Mouse (Mus musculus) lung, embryonic 14.5 days (tissue): ENCODE measurements around the gene Ybx3. TPM values are rescaled to one million over a fixed set of nuclear protein-coding genes. Genes with fewer than 3 reads are reported as not detected.

Experiments used
- ATAC-seq: fragments of 200-750 bp; cut with Nextera tagmentation; 2 replicates; pipeline ENCODE4 v1.8.0; 2017; ENCODE audit warnings: mild to moderate bottlenecking, moderate TSS enrichment, moderate library complexity; ENCODE audit not compliant: insufficient read depth
- DNase-seq: peaks from one replicate; pipeline ENCODE4 v3.0.0-alpha.2; 2015
- H3K27ac ChIP-seq: fragments of 300-500 bp; sonication (generic); 2 replicates; pipeline ENCODE4 v1.5.1; 2014; ENCODE audit warnings: low read depth, mild to moderate bottlenecking, moderate library complexity
- H3K27me3 ChIP-seq: fragments of 300-500 bp; sonication (generic); 2 replicates; pipeline ENCODE4 v1.6.1; 2014; ENCODE audit warnings: low read length, control low read depth; ENCODE audit not compliant: insufficient read depth
- H3K36me3 ChIP-seq: fragments of 300-500 bp; sonication (generic); 2 replicates; pipeline ENCODE4 v1.6.1; 2014; ENCODE audit warnings: control low read depth; ENCODE audit not compliant: insufficient read depth
- H3K4me1 ChIP-seq: fragments of 300-500 bp; sonication (generic); 2 replicates; pipeline ENCODE4 v1.6.1; 2014; ENCODE audit warnings: antibody characterized with exemption, control low read depth; ENCODE audit not compliant: insufficient read depth
- H3K4me2 ChIP-seq: fragments of 300-500 bp; sonication (generic); 2 replicates; pipeline ENCODE4 v1.6.1; 2014; ENCODE audit warnings: mild to moderate bottlenecking
- H3K4me3 ChIP-seq: fragments of 300-500 bp; sonication (generic); 2 replicates; pipeline ENCODE4 v1.5.1; 2014; ENCODE audit warnings: low read depth, low read length
- H3K9ac ChIP-seq: fragments of 300-500 bp; sonication (generic); 2 replicates; pipeline ENCODE4 v1.6.1; 2014
- H3K9me3 ChIP-seq: fragments of 300-500 bp; sonication (generic); 2 replicates; pipeline ENCODE4 v1.6.1; 2016; ENCODE audit warnings: low read depth, low read length, control low read depth
- CTCF ChIP-seq: IDR thresholded peaks from 2 replicates; pipeline ENCODE4 v1.5.1; 2016; ENCODE audit warnings: antibody characterized with exemption, low read depth
- WGBS: fragments of 180-500 bp; shearing (Covaris S2); extraction: QIAGEN DNeasy Blood & Tissue Kit; methylation state at CpG from one replicate; pipeline ENCODE4 v1.1.7; 2014; 5-methylcytosine and 5-hydroxymethylcytosine counted together
- polyA plus RNA-seq: library from polyadenylated mRNA; unstranded; fragments of >200 nt; fragmentation: Nextera tagmentation; extraction: Ambion mirVana; gene quantifications from 2 replicates; pipeline ENCODE4 v1.2.1, GENCODE M21; 2014

Ybx3 gene
- polyA plus RNA-seq, 1 experiment from 2014 or later, result 65.1 TPM

DNA sequence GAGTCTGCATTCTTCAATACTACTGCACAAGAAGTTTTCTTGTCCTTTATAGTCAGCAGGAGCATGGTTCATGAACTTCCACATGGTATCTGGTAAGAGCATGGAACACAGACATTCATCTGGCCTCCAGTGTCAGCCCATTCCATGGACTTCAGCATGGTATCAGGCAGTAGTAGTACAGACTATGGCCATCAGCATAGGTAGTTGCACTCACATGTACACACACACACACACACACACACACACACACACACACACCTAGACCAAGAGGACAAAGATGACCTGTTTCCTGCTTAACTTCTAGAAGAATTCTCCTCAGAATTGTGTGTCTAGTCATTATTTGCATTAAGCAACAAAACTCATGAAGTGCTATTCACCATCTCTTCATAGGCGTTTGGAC, 49.5 kb downstream of the Ybx3 start:
- Histone ChIP-seq H3K4me3 (no peak overlapping the region), H3K27ac (no peak overlapping the region), H3K4me1 (no peaks in the 10 kb centered on the region), H3K9ac (no peak overlapping the region), H3K4me2 (no peak overlapping the region), H3K9me3 (no peaks in the 10 kb centered on the region), H3K27me3 (no peaks in the 10 kb centered on the region), H3K36me3 (no peaks in the 10 kb centered on the region)
- WGBS, result 54% methylated on average over 1 of the region's 1 CpGs
- no peak for TF ChIP-seq CTCF
- ATAC-seq (no peak), DNase-seq (no peak)

- H3K9ac ChIP-seq, result no peak overlapping the region
- no peak overlapping the region for H3K27ac ChIP-seq
- no peaks in the 10 kb centered on the region for H3K27me3 ChIP-seq
- ATAC-seq, result no peak
- TF ChIP-seq CTCF, result no peak
- no peak for DNase-seq
- no peak overlapping the region for H3K4me2 ChIP-seq
- 69% methylated on average over 2 of the region's 2 CpGs for WGBS
- no peak overlapping the region for H3K4me3 ChIP-seq
- H3K4me1 ChIP-seq, result no peaks in the 10 kb centered on the region
- no peaks in the 10 kb centered on the region for H3K9me3 ChIP-seq
- no peaks in the 10 kb centered on the region for H3K36me3 ChIP-seq
These were observed 61.2 kb downstream of the Ybx3 start for GRCm38 (mm10) chr6:131327076-131327475.

DNA sequence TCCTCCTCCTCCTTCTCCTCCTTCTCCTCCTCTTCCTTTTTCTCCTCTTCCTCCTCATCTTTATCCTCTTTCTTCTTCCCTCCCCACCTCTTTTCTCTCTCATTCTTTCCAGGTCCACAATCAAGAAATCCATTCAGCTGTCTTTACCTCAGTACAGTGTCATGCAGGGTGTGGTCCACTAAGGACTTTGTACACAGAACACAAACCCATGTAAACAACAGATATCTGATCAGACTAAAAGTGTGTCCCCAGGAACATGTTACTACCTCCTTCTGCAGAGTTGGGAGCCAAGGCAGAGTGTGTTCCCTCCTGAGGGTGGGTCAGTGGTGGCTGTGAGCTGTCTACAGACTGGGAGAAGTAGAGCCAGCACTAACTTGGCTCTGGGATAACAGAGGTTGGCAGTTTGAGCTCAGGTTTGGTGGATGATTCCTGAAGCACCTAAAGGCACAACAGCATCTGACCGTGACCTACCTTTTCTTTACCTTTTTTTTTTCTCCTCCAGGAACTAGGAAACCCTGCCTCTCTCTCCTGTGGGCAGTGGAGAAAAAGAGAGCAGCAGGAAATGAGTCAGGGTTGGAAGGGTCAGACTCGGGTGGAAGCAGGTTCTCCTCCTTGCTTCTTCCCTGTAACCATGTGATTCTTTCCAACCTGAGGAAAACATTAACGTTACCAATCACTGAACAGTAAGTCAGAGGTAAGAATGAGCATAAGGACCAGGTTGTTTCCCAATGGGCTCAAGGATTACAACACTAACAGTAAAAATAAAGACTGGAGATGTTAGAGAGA, 66.2 kb downstream of the Ybx3 start:
- no peak for DNase-seq
- 56% methylated on average over 3 of the region's 3 CpGs for WGBS
- no peaks in the 10 kb centered on the region for H3K4me1 ChIP-seq
- no peaks in the 10 kb centered on the region for H3K9me3 ChIP-seq
- ATAC-seq, result no peak
- H3K36me3 ChIP-seq, result no peaks in the 10 kb centered on the region
- no peak overlapping the region for H3K4me2 ChIP-seq
- H3K9ac ChIP-seq, result no peak overlapping the region
- H3K4me3 ChIP-seq, result no peak overlapping the region
- no peak for TF ChIP-seq CTCF
- no peaks in the 10 kb centered on the region for H3K27me3 ChIP-seq
- no peak overlapping the region for H3K27ac ChIP-seq

DNA sequence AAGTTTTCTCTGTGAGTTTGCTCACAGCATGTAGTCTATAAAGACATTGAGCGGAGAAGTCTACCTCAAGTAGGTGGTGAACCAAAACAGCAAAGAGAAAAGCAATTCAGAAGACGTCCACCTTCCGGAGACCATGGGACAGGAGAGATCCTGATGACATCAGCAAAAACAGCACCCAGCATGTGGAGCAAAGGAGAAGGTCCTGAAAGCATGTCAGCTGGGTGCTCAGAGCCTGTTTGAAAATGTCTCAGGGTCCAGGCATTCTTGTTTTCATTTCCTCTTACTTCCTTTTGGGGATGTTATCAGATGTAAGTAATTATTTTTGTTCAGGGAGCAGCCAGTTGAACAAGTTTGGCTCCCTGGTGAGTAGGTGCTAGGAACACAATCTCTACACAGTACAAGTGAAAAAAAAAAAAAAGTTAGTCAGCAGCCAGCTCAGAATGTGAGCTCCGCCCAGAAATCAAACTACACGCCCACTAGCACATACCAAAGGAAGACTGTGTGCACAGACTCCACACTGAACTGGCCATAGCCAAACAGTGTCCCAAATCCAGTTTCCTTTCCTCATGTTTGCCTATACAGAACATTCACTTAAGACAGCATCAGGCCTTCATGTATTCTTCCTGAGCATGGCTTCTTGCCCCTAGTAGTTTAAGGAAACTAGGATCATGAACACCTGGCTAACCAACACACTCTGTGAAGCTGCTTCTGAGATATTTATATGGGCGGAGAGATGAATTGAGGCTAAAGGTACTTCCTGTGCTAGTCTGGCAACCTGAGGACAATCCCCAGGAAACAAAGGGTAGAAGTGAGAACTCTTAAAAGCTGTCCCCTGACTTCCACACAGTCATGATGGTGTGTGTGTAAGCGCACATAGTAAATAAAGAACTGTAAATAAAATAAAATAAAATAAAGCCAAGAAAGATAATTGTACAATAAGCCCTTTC, 71.8 kb downstream of the Ybx3 start:
- no peak for TF ChIP-seq CTCF
- Histone ChIP-seq H3K27ac (no peak overlapping the region), H3K4me2 (no peak overlapping the region), H3K9me3 (no peaks in the 10 kb centered on the region), H3K9ac (no peak overlapping the region), H3K27me3 (no peaks in the 10 kb centered on the region), H3K4me1 (no peaks in the 10 kb centered on the region), H3K4me3 (no peak overlapping the region), H3K36me3 (no peaks in the 10 kb centered on the region)
- ATAC-seq, result peak; percentile 75
- DNase-seq, result peak; percentile 30
- WGBS, result 72% methylated on average over 7 of the region's 7 CpGs

Other genes with a start within 250 kb of the Ybx3 start
- gene Klra2, start 141.1 kb downstream of the Ybx3 start, polyA plus RNA-seq, result 0.26 and 0.37 TPM in 2 replicates
- gene Magohb, start 95.2 kb downstream of the Ybx3 start, polyA plus RNA-seq, result 57.0 and 68.2 TPM in 2 replicates
- 1.5 and 1.7 TPM in 2 replicates for gene Styk1, start 34.9 kb downstream of the Ybx3 start, polyA plus RNA-seq
- gene 5430401F13Rik, start 97.9 kb upstream of the Ybx3 start, polyA plus RNA-seq, result not detected in 2 replicates
- gene Gm6619, start 97.9 kb upstream of the Ybx3 start, polyA plus RNA-seq, result not detected in 2 replicates
- gene Tas2r130, start 242.4 kb upstream of the Ybx3 start, polyA plus RNA-seq, result not detected in 2 replicates